Mouse (Mus musculus) midbrain, embryonic 14.5 days (tissue): ENCODE data around the gene Zfyve28. TPM values are rescaled to one million over a fixed set of nuclear protein-coding genes. Genes with fewer than 3 reads are reported as not detected.

Experiments
- ATAC-seq: fragments of 200-750 bp; cut with Nextera tagmentation; 2 replicates; pipeline ENCODE4 v1.8.0; 2017; ENCODE audit warnings: moderate number of reproducible peaks, moderate library complexity; ENCODE audit not compliant: low FRiP score, low TSS enrichment
- DNase-seq: peaks from one replicate; pipeline ENCODE4 v3.0.0-alpha.2; 2015
- H3K27ac ChIP-seq: fragments of 300-500 bp; sonication (generic); replicated peaks from 2 replicates; pipeline ENCODE4 v1.5.1; 2014; ENCODE audit warnings: mild to moderate bottlenecking, low read depth, low read length, moderate library complexity
- H3K27me3 ChIP-seq: fragments of 300-500 bp; sonication (generic); 2 replicates; pipeline ENCODE4 v1.6.1; 2014; ENCODE audit warnings: low read length, control low read depth, mixed read lengths; ENCODE audit not compliant: control insufficient read depth, insufficient read depth
- H3K36me3 ChIP-seq: fragments of 300-500 bp; sonication (generic); 2 replicates; pipeline ENCODE4 v1.6.1; 2014; ENCODE audit warnings: low read length, control low read depth; ENCODE audit not compliant: control insufficient read depth, insufficient read depth
- H3K4me1 ChIP-seq: fragments of 300-500 bp; sonication (generic); 2 replicates; pipeline ENCODE4 v1.6.1; 2014; ENCODE audit warnings: mild to moderate bottlenecking, antibody characterized with exemption, low read length, control low read depth; ENCODE audit not compliant: control insufficient read depth, insufficient read depth
- H3K4me2 ChIP-seq: fragments of 300-500 bp; sonication (generic); 2 replicates; pipeline ENCODE4 v1.6.1; 2014; ENCODE audit warnings: mild to moderate bottlenecking, low read length, moderate library complexity
- H3K4me3 ChIP-seq: fragments of 300-500 bp; sonication (generic); replicated peaks from 2 replicates; pipeline ENCODE4 v1.5.1; 2014; ENCODE audit warnings: low read depth, low read length
- H3K9ac ChIP-seq: fragments of 300-500 bp; sonication (generic); replicated peaks from 2 replicates; pipeline ENCODE4 v1.6.1; 2014; ENCODE audit warnings: mild to moderate bottlenecking, low read length, moderate library complexity
- H3K9me3 ChIP-seq: fragments of 300-500 bp; sonication (generic); 2 replicates; pipeline ENCODE4 v1.6.1; 2016; ENCODE audit warnings: low read length, control low read depth, mixed read lengths; ENCODE audit not compliant: control insufficient read depth
- WGBS: fragments of 180-500 bp; shearing (Covaris S2); extraction: QIAGEN DNeasy Blood & Tissue Kit; methylation state at CpG from one replicate; pipeline ENCODE4 v1.1.7; 2014; 5-methylcytosine and 5-hydroxymethylcytosine counted together
- polyA plus RNA-seq: library from polyadenylated mRNA; unstranded; fragments of >200 nt; fragmentation: Nextera tagmentation; extraction: Ambion mirVana; gene quantifications from 2 replicates; pipeline ENCODE4 v1.2.1, GENCODE M21; 2014

Zfyve28 gene
- polyA plus RNA-seq, 1 experiment from 2014 or later = 2.8 TPM

- peaks cover 22% of the 10 kb centered on the region; the same call in 1 of the 2 replicates for H3K27me3 ChIP-seq
- ATAC-seq = no peak
- H3K4me1 ChIP-seq = peaks cover 13% of the 10 kb centered on the region
- DNase-seq = no peak
- no peak overlapping the region for H3K4me3 ChIP-seq
- no peak overlapping the region for H3K9ac ChIP-seq
- H3K4me2 ChIP-seq = no peak overlapping the region
- H3K36me3 ChIP-seq = no peaks in the 10 kb centered on the region
- 86% methylated on average over 5 of the region's 5 CpGs for WGBS
- no peak overlapping the region for H3K27ac ChIP-seq
- H3K9me3 ChIP-seq = no peaks in the 10 kb centered on the region
Measured at GRCm38 (mm10) chr5:34283355-34283754, 4.9 kb downstream of the Zfyve28 start.

DNA sequence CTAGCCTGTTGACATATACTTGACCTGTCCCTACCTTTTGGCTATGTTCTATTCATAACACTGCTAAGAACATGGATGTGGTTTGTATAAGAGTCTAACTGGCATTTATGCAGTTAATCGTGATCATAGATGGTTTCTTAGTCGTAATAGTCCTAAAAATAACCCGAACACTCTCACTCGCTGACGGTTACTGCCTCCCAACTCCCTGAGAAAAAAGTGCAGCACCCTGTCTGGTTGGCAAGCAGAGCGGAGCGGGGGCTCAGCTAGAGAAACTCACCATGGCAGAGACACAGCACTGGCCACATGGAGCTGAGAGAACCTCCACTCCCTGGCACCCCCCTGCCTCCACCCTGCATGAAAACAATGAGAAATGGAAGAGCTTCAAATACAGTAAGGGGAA lies 7.3 kb downstream of the Zfyve28 start:
- no peaks in the 10 kb centered on the region for H3K36me3 ChIP-seq
- 89% methylated on average over 7 of the region's 7 CpGs for WGBS
- H3K27ac ChIP-seq = no peak overlapping the region
- ATAC-seq = no peak
- no peak overlapping the region for H3K9ac ChIP-seq
- peaks cover 5% of the 10 kb centered on the region; the same call in 1 of the 2 replicates for H3K4me1 ChIP-seq
- peaks cover 9% of the 10 kb centered on the region; the same call in 1 of the 2 replicates for H3K27me3 ChIP-seq
- no peak overlapping the region for H3K4me2 ChIP-seq
- DNase-seq = no peak
- H3K4me3 ChIP-seq = no peak overlapping the region
- H3K9me3 ChIP-seq = no peaks in the 10 kb centered on the region

DNA sequence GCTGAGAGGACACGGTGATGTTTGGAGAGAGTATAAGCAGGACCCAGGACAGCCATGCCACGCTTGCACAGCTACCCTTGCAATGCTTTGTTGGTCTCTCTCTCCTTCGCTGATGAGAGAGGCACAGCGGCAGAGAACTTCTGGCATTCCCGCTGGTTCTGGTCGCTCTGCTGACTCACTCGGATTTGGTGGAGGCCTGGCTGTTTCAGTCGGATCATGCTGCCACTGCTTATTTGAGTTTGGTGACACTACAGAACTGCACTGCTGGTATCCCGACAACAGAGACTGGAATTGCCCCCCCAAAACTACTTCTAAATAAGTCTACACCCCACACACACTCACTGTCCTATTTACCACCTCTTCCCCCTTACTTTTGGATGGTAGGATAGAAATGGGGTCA lies 9.0 kb downstream of the Zfyve28 start:
- DNase-seq (no peak), ATAC-seq (no peak)
- WGBS = 92% methylated on average over 9 of the region's 9 CpGs
- Histone ChIP-seq H3K4me2 (no peak overlapping the region), H3K36me3 (no peaks in the 10 kb centered on the region), H3K4me1 (peaks cover 5% of the 10 kb centered on the region; the same call in 1 of the 2 replicates), H3K9ac (no peak overlapping the region), H3K4me3 (no peak overlapping the region), H3K27me3 (no peaks in the 10 kb centered on the region), H3K27ac (no peak overlapping the region), H3K9me3 (no peaks in the 10 kb centered on the region)

DNA sequence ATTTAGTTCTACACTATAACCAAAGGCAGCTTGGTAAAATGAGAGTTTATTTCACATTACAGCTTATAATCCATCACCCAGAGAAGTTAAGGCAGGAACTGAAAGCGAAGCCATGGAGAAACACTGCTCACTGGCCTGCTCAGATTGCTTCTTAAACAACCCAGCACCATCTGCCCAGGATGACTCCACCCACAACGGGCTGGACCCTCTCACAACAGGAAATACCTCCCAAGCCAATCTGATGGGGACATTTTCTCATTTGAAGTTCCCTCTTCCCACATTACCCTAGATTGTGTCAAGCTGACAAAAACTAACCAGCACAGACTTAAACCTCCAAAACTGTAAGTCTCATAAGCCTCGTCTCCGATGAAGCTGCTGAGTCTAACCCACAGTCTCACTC lies 10.2 kb downstream of the Zfyve28 start:
- H3K36me3 ChIP-seq = no peaks in the 10 kb centered on the region
- no peak for DNase-seq
- H3K27me3 ChIP-seq = no peaks in the 10 kb centered on the region
- H3K4me1 ChIP-seq = peaks cover 5% of the 10 kb centered on the region; the same call in 1 of the 2 replicates
- no peaks in the 10 kb centered on the region for H3K9me3 ChIP-seq
- H3K4me2 ChIP-seq = no peak overlapping the region
- H3K9ac ChIP-seq = no peak overlapping the region
- WGBS = 86% methylated on average over 4 of the region's 4 CpGs
- H3K4me3 ChIP-seq = no peak overlapping the region
- ATAC-seq = no peak
- no peak overlapping the region for H3K27ac ChIP-seq

- no peaks in the 10 kb centered on the region for H3K4me1 ChIP-seq
- no peak overlapping the region for H3K27ac ChIP-seq
- no peak for ATAC-seq
- 88% methylated on average over 6 of the region's 6 CpGs for WGBS
- no peaks in the 10 kb centered on the region for H3K36me3 ChIP-seq
- no peak overlapping the region for H3K4me2 ChIP-seq
- no peaks in the 10 kb centered on the region for H3K9me3 ChIP-seq
- DNase-seq = no peak
- no peak overlapping the region for H3K9ac ChIP-seq
- H3K4me3 ChIP-seq = no peak overlapping the region
- H3K27me3 ChIP-seq = no peaks in the 10 kb centered on the region
Measured at GRCm38 (mm10) chr5:34276746-34277145, 11.5 kb downstream of the Zfyve28 start.

GRCm38 (mm10) chr5:34276191-34276590 lies 12.1 kb downstream of the Zfyve28 start:
- H3K4me2 ChIP-seq = no peak overlapping the region
- no peaks in the 10 kb centered on the region for H3K4me1 ChIP-seq
- DNase-seq = no peak
- H3K9me3 ChIP-seq = no peaks in the 10 kb centered on the region
- H3K9ac ChIP-seq = no peak overlapping the region
- no peaks in the 10 kb centered on the region for H3K27me3 ChIP-seq
- no peaks in the 10 kb centered on the region for H3K36me3 ChIP-seq
- no peak overlapping the region for H3K27ac ChIP-seq
- WGBS = 86% methylated on average over 7 of the region's 7 CpGs
- H3K4me3 ChIP-seq = no peak overlapping the region
- ATAC-seq = no peak

DNA sequence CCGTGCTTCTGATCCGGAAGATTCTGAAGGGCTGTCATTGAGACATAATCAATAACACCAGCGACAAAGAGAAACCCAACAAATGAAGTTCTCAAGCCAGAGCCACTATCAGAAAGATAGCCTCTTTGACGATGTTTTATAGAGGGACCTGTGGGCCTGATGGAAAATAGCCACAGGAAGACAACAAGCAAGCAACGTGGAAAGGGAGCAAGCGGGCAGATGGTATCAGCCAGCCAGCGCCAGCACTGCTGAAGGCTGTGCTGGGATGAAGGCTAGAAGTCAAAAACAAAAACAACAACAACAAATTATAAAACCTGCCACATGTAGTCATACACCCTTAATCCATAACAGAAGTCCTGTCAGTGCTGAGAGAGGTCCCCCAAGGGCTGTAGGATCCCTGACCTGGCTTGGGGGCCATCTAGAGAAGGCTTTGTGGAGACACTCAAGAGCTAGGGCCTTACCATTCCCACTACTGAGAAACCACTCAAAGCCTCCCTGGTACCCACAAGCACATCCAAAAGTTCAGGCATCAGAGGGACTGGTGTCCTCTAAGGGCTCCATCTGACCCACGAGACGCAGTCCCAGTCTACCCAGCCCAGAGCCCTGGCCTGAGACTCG lies 13.5 kb downstream of the Zfyve28 start:
- no peak for DNase-seq
- 90% methylated on average over 10 of the region's 10 CpGs for WGBS
- H3K36me3 ChIP-seq = no peaks in the 10 kb centered on the region
- H3K27me3 ChIP-seq = no peaks in the 10 kb centered on the region
- H3K4me3 ChIP-seq = no peak overlapping the region
- no peak overlapping the region for H3K4me2 ChIP-seq
- no peak for ATAC-seq
- no peak overlapping the region for H3K27ac ChIP-seq
- H3K4me1 ChIP-seq = no peaks in the 10 kb centered on the region
- no peak overlapping the region for H3K9ac ChIP-seq
- H3K9me3 ChIP-seq = no peaks in the 10 kb centered on the region

DNA sequence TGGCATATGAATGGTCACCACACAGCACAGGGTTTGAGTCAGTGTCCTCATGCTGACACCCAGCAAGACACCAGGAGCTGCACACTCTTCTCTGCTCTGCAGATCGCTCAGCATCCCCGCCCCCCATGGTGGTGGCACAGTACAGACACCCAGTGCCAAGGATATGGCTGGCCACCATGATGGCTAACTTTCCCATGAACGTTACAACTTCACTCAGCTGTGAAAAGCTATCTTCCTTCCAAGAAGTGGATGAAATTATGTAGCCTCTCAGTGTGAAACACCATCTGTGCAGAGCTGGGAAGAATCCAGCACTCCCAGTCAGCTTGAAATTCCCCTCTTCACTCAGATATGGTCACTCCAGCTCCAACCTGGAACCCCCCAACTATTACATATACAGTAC lies 14.0 kb downstream of the Zfyve28 start:
- Histone ChIP-seq H3K27ac (no peak overlapping the region), H3K36me3 (no peaks in the 10 kb centered on the region), H3K4me2 (no peak overlapping the region), H3K9me3 (no peaks in the 10 kb centered on the region), H3K9ac (no peak overlapping the region), H3K4me3 (no peak overlapping the region), H3K4me1 (no peaks in the 10 kb centered on the region), H3K27me3 (no peaks in the 10 kb centered on the region)
- ATAC-seq (no peak), DNase-seq (no peak)
- 88% methylated on average over 3 of the region's 3 CpGs for WGBS

- Histone ChIP-seq H3K9me3 (no peaks in the 10 kb centered on the region), H3K27me3 (no peaks in the 10 kb centered on the region), H3K4me2 (no peak overlapping the region), H3K36me3 (no peaks in the 10 kb centered on the region), H3K4me3 (no peak overlapping the region), H3K4me1 (no peaks in the 10 kb centered on the region), H3K27ac (no peak overlapping the region), H3K9ac (no peak overlapping the region)
- DNase-seq = no peak
- 79% methylated on average over 5 of the region's 5 CpGs for WGBS
- no peak for ATAC-seq
Measured at GRCm38 (mm10) chr5:34273251-34273681, 15.0 kb downstream of the Zfyve28 start.
